ENCODE assay signal across 8 mouse cellular contexts in genomic region chr2:102038229-102038894, GRCm38 (mm10).
DNase-seq lines count a peak whose midpoint lies in the region; ATAC-seq lines count a peak whose summit lies in the region.

No protein-coding gene starts in this region.

- ATAC-seq in heart, embryonic 11.5 days (replicated peaks; ENCODE audit: insufficient number of reproducible peaks, low FRiP score, low TSS enrichment): no peak
- peak; percentile 87 for ATAC-seq in forebrain, embryonic 15.5 days (replicated peaks)
- peak; percentile 66 for ATAC-seq in hindbrain, embryonic 14.5 days (ENCODE audit: low FRiP score)

- H3K4me2 ChIP-seq in heart, embryonic 11.5 days: no peak overlapping the region
- 0 out of 2 replicates have a peak overlapping the region, but pooled peaks have one; percentile 1 for H3K4me2 ChIP-seq in forebrain, embryonic 15.5 days (replicated peaks)
- no peak overlapping the region for H3K4me2 ChIP-seq in hindbrain, embryonic 14.5 days (replicated peaks)

- no peaks in the 10 kb centered on the region for H3K36me3 ChIP-seq in heart, embryonic 11.5 days (ENCODE audit: control insufficient read depth, insufficient read depth, low read length)
- no peaks in the 10 kb centered on the region for H3K36me3 ChIP-seq in forebrain, embryonic 15.5 days
- H3K36me3 ChIP-seq in hindbrain, embryonic 14.5 days (replicated peaks; ENCODE audit: control insufficient read depth, insufficient read depth): no peaks in the 10 kb centered on the region

- peak; percentile 67 to 70 for DNase-seq in heart, adult 18-20 months
- DNase-seq in adrenal gland, postnatal 14 days: peak; percentile 57
- DNase-seq in hindbrain, embryonic 14.5 days (ENCODE audit: low spot score): peak; percentile 67
- DNase-seq in lung, postnatal 10 days: peak; percentile 47
- peak; percentile 77 for DNase-seq in right cerebral cortex, postnatal 25 days
- no peak for DNase-seq in testis, postnatal 10 days (ENCODE audit: low spot score)

- no peak overlapping the region for H3K4me3 ChIP-seq in heart, embryonic 11.5 days (ENCODE audit: low read depth, low read length)
- H3K4me3 ChIP-seq in forebrain, embryonic 15.5 days: no peak overlapping the region
- H3K4me3 ChIP-seq in hindbrain, embryonic 14.5 days (replicated peaks; ENCODE audit: low read length): no peak overlapping the region

- no peak overlapping the region for H3K27ac ChIP-seq in heart, embryonic 11.5 days (ENCODE audit: low read depth, low read length)
- H3K27ac ChIP-seq in forebrain, embryonic 15.5 days (replicated peaks): peak overlapping the region; percentile 77
- peak overlapping the region; percentile 66; the same call in 1 of the 2 replicates for H3K27ac ChIP-seq in hindbrain, embryonic 14.5 days

- no peaks in the 10 kb centered on the region for H3K27me3 ChIP-seq in heart, embryonic 11.5 days (ENCODE audit: control insufficient read depth, insufficient read depth, low read length)
- no peaks in the 10 kb centered on the region for H3K27me3 ChIP-seq in forebrain, embryonic 15.5 days
- no peaks in the 10 kb centered on the region for H3K27me3 ChIP-seq in hindbrain, embryonic 14.5 days (ENCODE audit: control insufficient read depth, insufficient read depth, low read length)

- 63% methylated on average over 10 of the region's 10 CpGs for WGBS in heart, embryonic 11.5 days (ENCODE audit: insufficient replicate concordance)
- WGBS in forebrain, embryonic 15.5 days: 8% methylated on average over 10 of the region's 10 CpGs
- WGBS in hindbrain, embryonic 14.5 days: 21% methylated on average over 10 of the region's 10 CpGs

- peaks cover 25% of the 10 kb centered on the region for H3K4me1 ChIP-seq in heart, embryonic 11.5 days (ENCODE audit: control insufficient read depth, insufficient read depth, low read length)
- peaks cover 35% of the 10 kb centered on the region for H3K4me1 ChIP-seq in forebrain, embryonic 15.5 days
- H3K4me1 ChIP-seq in hindbrain, embryonic 14.5 days (replicated peaks; ENCODE audit: control insufficient read depth, insufficient read depth, low read length): peaks cover 45% of the 10 kb centered on the region

- H3K9ac ChIP-seq in heart, embryonic 11.5 days (ENCODE audit: low read depth, low read length): no peak overlapping the region
- no peak overlapping the region; the same call in 1 of the 2 replicates for H3K9ac ChIP-seq in forebrain, embryonic 15.5 days (replicated peaks)
- no peak overlapping the region for H3K9ac ChIP-seq in hindbrain, embryonic 14.5 days

- H3K9me3 ChIP-seq in heart, embryonic 11.5 days (replicated peaks; ENCODE audit: control insufficient read depth, low read length): no peaks in the 10 kb centered on the region
- no peaks in the 10 kb centered on the region for H3K9me3 ChIP-seq in forebrain, embryonic 15.5 days
- H3K9me3 ChIP-seq in hindbrain, embryonic 14.5 days (ENCODE audit: control insufficient read depth, low read length): no peaks in the 10 kb centered on the region
